Mouse (Mus musculus) gastrocnemius, adult 8-10 months (tissue): ENCODE measurements around the gene Rara. TPM values are rescaled to one million over a fixed set of nuclear protein-coding genes. Genes with fewer than 3 reads are reported as not detected.

Experiments used
- DNase-seq, 2 experiments: peaks; one replicate each; pipeline ENCODE4 v3.0.0; 2022; ENCODE audit warnings: low spot score in 2 of 2
- total RNA-seq, 4 experiments: library from RNA; stranded (reverse); gene quantifications; 2 replicates each; pipeline ENCODE4 v1.2.4; 2022

Rara gene
- total RNA-seq, 4 experiments from 2014 or later, result 8.3 to 11.7 (median 9.5) TPM

DNA sequence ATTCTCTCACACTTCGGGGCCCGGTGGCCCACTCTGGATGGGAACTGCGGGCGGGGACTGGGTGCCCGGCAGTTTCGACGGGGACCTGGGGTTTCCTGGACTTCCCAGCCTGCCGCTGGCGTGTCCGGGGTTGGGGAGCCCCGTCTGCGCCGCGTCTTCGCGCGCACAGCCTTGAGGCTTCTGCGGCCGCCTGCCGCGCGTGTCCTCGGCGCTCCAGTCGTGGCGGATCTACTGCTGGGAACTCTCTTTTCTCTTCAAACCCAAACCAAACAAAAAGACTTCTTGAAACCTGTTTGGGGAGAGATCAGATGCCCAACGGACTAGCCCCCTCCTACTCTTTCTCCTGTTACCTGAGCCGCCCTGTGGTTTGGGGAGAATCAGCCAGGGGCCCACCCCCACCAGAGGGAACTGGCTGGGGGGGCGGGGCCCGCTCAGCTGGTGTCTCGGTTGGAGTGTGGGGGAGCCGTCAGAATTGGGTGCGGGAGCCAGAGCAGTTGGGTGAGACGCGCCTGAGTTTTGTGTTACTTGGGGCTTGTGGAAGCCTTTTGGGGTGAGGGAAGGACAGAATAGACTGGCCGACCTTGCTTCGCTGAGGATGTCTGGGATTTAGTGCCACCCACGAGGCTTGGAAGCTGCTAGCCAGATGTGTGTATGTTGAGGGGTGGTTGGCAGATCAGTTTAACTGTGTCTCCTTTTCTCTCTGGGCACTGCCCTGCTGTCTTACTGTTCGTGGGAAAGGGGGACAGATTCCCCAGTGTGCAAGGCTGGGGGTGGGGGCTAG is 10.5 kb downstream of the Rara start:
- no peak for DNase-seq

DNA sequence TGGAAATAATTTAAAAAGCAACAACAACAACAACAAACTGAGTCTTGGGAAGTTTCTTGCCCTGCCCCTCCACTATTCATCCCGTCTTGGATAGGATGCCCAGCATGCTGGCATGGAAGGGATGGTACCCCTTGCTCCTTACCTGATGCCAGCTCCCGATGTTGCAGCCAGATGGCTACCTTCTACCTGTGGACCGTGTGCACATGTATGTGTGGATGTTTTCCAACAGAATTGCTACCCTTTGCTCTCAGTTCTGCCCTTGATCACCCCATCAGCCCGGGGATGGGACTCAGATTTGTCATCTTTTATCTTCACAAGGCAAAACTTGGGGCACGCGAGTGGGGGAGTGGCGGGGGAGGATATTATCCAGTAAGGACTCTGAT is 11.1 kb downstream of the Rara start:
- no peak for DNase-seq

DNA sequence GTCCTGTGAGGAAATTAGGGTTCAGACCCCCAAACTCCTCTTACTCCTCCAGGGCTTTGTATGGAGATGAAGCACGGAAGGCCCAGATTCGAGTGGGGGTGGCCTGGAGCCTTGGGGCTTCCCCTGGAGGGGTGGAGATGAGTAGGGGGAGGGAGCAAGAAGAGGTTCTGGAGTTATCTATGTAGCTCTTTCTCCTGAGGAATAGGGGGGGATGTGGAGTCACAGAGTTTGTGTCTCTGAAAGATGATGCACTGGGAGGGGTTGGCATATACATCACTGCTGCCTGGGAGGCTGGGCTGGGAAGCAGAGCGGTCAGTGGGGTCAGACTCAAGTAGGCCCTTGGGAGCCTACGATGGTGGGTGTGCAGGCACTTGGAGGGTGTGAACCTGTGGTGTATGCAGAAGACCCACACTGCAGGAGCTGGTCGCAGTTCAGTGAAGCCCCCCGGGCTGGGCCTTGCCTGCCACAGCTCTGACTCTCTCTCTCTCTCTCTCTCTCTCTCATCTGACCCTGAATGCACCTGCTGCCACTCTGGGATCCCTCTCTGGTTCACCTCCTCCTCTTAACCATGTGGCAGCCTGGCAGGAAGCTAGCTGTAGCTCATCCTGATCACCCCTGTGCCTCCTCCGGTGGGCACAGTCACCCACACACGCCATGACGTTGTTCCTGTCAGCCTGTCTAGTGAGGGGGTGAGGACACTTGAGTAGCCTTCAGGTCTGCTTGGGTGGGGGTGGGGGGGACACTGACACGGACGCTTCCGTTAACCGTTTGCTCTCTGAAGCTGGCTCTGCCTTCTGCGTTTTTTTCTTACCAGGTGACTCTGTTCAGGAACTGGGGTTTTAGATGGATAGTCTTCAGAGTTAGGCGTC is 11.7 kb downstream of the Rara start:
- no peak for DNase-seq

DNA sequence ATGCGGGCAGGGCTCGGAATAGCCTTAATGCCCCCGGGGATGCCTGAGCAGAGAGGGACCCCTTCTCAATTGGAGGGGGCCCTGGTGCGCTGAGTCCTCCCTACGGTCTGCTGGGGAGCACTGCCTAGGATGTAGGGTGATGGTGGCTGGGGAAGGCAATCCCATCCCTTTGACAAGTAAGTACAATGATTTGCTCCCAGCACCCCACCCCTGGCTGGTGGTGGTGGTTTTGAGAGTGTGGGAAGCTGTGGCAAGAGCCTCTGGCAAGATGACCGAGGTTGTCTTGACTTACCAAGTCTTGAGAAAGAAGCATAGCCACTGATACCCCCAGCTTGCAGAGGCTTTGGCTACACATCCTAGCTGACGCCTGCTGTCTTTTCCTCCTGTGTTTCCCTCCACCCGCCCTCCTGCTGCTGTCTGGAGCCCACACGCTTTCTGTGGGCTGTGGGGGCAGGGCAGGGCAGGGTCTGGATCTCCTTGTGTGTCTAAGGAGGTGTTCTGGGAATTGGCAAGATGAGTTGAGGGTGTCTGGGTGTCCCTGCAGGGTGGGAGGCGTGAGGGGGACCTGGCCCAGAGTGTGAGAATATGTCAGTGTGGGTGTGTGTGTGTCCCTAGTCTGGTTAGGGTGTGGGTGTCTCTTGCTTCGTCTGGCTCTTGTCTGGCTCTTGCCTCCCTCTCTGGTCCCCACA is 12.5 kb downstream of the Rara start:
- no peak for DNase-seq

DNA sequence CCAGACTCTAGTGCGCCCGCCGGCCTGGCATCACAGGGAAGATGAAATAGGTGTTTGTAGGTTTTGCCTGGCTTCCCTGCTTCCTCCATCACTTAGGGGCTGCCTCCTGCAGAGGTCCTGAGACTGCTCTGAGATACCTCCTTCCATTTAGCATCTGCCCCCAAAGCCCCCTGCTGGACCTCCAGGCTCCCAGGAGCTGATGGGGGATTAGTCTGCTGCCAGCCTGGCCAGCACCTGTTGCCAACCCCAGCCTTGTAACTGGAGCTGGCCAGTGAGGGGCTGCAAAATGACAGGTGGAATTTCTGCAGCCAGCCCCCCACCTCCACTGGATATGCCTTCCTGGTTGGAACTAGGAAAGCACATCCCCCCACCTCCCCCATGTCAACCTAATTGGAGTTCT is 13.2 kb downstream of the Rara start:
- no peak for DNase-seq

DNA sequence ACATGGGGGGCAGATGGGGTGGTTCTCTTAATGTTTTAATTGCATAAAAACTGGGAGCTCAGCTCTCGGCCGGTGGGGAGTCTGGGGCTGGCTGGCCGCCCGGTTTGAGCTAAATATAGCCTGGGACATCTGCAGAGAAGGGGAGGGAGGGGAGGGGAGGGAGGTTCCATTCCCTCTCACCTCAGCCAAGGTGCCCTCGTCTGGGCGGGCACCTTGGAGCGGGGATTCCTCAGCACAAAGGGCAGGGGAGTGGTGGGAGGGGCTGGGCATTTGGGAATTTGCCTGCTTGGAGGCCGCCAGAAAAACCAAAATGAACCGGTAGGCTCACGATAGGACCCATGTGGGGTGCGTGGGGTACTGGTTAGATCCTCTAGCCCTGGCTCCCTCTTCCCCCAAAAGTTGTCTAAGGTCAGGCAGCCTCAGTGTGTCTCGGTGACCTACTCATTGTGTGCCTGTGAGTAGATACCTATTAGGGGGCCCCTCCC is 13.8 kb downstream of the Rara start:
- DNase-seq, result peak in 1 of 2 experiments; percentile 72

DNA sequence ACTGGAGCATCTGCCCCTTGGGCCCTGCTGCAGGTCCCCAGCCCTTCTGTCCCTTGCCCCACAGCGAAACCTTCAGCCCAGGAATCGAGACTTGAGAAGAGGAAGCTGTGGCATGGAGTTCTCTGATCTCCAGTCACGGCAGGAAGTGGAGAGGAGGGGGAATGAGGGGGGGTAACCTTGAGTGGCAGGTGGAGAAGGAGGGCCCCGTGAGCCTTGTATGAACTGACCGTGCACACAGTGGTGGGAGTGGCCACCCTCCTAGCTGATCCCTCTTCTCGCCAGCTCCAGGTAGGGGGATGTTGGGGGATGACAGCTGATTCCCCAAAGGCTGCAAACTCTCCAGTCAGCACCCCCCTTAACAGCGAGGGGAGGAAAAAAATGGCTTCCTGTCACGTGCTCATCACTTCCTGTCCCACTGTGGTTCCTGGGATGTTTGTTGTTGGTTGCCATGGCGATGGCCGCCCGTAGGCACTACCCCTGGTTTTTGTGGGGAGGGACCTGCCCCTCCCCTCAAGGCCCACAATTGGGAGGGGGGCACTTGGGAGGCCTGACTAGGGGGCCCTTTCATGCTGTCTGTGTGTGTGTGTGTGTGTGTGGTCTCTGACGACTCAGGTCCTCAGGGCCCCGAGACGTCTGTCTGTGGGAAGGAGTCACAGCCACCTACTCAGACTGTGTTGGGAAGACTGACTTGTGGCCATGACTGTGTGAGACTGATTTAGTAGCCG is 14.4 kb downstream of the Rara start:
- peak; percentile 68 to 69 for DNase-seq

DNA sequence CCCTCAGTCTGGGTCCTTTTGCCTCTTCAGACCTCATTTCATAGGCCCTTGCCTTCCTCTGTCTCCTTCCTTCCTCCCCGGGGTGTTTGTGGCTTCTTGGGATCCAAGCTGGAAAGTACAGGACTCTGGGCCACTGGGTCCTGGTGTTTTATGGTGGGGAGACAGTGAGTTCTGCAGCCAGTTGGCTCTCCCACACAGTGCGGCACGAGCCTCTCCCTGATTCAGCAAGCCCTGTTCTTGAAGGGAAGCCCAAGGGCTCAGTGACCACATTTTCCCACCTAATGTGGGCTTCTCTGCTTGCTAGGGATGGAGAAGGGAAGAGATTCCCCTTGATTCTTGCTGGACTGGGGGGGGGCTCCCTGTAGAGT is 14.9 kb downstream of the Rara start:
- no peak for DNase-seq

DNA sequence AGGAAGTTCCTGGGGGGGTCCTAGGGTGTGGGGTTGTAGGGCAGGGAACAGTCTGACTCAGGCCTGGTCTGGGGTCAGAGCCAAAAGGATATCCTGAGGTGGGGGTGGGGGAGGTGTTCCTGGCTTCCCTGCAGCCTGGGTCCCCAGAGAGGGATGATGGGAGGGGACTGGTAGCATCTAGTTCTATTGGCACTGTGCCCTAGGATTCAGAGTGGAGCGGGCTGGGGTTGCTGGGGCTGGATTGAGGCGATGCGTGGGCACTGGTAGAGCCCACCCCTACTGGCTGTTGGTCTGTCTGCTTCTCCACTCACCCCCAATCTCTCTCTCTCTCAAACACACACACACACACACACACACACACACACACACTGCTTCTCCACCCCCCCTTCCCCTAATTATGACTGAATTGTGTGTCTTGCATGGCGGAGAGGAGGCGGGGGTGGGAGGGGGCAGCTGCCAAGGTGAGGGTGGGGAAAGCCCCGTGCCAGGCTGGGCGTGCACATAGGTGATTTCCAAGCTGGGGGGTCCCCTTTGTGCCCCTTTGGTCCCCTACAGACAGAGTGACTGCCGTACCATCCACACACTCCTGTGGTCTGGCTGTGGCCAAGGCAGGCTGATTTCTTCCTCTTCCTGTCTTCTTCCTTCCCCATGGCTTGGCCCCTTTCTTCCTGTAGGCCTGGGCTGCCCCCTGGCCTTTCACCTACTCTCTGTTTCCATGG is 15.5 kb downstream of the Rara start:
- DNase-seq, result no peak

DNA sequence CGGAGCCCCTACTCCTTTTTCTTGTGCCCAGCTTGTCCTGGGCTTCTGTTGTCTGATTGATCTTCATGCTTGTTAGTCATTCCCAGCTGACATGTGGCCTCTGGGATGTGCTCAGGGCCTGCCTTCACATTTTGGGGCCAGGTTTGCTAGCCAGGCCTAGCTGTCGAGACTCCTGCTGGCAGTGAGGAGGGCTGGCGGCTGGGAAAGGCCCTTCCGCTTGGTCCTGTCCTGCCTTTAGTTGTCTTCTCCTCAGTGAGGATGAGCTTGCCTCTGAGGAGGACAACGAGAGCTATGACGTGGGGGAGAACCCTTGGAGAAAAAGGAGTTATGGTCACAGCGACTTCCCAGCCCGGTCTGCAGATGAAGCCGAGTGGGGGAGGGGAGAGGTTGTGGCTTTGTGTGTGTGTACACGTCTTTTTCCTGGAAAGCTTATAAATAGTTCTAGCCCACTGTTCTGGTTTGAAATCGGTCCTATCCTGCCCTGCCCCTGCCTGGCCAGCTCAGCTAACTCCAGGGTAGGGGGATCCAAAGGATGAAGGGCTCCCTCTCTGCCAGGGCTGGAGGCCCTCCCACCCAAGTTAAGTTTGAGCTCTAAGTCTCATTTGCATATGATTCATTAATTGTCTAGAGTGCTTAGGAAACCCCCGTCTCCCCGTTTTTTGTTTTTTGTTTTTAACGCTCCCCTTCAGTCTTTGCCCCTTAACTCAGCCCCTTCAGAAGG is 16.3 kb downstream of the Rara start:
- no peak for DNase-seq

DNA sequence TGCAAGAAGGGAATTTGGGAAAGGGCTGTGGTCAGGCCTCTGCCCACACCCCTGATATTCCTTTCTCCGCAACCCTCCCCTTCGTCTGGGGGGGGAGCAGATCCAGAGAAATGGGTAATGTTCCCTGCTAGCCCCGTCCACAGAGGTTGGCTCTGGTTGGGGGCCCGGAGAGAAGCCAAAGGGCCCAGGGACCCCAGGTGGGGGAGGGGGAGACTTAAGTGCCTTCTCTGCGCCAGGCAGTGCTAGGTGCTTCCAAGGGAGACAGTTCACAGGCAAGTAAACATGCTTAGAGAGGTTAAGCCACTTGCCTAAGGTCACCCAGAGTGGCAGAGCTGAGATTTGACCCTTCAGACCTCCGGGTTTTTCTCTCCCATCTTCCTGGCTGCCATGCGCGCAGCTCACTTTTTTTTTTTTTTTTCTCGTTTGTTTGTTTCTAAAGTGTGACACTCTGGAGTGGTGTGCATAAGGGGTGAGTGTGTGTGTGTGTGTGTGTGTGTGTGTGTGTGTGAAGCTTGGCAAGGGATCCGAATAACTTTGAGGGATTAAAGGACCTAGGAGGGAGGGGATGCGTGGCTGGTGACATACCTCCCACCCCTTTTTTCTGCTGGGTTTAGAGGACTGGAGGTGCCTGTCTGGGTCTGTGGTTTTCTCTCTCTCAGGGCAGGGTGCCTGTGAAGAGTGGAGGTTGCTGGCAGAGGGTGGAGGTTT is 17.4 kb downstream of the Rara start:
- DNase-seq, result no peak

DNA sequence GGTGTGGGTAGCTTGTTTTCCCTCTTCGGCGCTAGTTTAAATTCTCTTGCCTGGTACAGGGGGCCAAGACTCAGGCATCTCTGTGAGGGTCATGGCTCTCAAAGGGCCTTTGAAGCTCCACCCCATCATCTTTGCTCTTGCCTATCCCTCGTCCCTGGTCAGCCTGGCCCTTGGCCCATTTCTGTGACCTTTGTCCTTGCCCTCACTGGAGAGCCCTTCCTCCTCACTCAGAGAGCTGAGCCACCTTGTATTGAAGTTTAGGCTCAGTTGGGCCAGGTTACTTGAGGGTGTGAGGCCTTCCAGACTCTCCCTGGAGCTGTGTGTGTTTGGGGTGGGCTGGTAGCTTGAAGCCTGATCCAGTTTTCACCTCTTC is 18.0 kb downstream of the Rara start:
- DNase-seq, result no peak

DNA sequence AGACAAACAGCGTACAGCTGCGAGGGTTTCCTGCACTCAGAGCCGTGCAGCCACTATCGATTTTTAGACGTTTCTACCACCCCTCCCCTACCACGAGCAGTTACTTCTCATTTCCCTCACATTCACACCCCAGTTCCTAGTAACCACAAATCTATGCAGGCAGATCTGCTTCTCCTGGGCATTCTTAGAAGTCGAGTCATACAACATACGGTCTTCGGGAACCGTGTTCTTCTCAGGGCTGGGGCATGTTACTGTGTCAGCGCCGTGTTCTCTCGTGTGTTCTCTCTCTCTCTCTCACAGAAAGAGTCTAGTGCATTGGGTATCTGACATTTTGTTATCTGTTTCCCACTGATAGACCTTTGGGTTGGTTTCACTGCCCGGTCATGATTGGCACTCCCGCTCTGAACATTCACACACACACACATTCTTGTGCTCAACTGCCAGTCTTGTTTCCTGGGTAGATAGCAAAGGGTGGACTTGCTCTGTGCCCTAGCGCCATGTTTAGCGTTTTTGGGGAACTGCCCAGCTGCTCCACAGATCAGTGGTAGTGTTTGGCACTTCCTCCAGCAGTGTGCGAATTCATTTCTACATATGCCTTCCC is 20.5 kb downstream of the Rara start:
- DNase-seq, result no peak

DNA sequence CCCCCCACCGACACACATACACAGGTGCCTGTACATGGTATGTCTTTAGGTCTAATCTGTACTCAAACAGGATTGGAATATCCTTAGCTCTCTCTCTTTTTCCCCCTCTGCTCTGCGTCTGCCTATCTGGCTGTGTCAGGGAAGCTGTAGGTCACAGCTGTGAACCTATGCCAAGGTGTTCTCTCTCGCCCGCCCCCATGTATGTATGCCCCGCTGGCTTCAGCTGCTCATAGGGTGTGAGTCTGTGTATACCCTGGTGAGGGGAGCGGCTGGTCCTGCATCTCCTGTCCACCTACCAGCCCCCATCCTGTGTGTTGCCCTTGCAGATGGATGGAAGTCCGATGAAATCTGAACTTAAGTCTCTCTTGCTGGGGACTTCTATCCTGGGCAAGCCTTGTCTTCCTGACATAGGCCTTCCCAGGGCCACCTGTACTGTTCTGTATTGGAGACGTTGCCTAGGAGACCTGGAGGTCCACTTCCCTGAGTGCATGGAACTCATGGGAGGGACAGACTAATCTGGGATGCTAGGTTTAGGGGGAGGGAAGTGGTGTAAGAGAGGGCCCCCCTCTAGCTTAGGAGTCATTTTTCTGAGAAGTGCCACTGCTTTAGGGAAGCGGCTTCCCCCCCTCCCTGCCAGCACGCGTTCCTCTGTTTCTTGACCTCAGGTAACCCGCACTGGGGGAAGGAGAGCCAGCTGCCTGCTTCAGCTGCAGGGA is 21.8 kb downstream of the Rara start:
- DNase-seq, result no peak

DNA sequence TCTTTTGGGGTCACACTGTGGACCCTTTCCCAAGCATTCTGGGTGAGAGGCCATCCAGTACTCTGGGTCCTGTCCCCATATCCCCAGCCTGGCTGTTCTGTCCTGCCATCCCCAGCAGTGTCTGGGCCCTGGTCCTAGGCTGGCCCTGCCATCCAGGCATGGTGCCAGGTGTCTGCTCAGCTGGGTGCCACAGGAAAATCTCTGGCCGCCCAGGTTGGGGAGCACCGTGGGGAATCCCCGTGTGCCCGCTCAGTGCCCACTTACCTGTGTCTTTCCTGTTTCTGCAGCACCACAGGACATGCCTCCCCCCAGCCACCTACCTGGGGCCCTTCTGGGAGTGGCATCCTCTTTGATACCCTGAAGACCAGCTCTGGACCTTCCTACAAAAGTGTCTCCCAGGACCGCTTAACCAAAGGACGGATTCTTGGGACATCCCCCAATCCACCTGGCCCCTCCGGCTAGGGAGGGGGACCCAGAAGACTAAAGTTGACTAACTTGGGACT is 22.4 kb downstream of the Rara start:
- DNase-seq, result peak in 1 of 2 experiments; percentile 64

DNA sequence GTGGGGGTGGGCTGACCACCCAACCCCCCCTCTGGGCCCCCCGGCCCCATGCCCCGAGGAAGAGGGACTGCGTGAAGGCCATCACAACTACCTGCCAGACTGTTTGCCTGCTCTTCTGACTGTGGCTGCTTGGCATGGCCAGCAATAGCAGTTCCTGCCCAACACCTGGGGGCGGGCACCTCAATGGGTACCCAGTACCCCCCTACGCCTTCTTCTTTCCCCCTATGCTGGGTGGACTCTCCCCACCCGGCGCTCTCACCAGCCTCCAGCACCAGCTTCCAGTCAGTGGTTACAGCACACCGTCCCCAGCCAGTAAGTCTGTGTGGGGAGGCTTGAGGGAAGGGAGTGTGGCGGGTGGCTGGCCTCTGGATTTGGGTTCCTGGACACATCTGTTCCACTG is 22.9 kb downstream of the Rara start:
- no peak for DNase-seq

DNA sequence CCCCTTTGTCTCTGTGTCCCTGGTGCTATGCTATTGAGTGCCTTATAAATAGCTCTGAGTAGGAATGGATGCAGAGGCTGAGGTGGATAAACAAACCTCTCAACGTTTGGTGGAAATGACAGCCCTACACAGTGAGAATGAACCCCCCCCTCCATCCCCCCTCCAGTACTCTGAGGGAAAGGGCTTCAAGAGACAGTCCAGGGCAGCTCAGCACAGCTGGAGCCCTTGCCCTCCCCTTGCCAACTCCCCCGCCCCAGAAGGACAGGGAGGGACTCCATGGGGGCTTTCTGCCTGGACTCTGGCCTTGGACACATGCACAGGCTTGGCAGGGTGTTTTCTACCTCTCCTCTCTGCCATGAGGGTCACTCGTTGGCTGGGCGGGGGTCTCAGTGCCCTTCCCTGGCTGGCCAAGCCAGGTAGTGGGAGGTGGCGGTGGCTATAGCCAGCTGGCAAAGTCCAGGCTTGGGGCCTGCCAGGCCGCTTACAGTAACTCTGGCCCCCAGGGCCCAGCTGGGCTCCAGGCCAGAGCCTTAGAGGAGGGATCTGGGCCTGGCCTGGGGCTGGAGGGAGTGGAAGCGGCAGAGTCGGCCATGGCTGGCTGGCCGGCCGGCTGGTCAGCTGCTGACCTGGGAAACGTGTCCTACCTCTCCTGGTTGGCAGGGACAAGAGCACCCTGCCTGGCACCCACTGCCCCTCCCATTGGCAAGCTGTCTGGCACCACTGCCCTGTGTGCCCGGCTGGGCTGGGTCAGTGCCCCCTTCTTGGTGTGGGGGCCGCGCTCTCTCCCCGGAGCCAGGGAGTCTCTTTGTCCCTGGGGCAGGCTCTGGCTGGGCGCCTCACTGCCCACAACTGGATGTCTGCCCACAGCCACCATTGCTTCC is 23.6 kb downstream of the Rara start:
- peak; percentile 93 to 98 for DNase-seq
